Mouse (Mus musculus): ENCODE data around the gene 1700061G19Rik.

DNA sequence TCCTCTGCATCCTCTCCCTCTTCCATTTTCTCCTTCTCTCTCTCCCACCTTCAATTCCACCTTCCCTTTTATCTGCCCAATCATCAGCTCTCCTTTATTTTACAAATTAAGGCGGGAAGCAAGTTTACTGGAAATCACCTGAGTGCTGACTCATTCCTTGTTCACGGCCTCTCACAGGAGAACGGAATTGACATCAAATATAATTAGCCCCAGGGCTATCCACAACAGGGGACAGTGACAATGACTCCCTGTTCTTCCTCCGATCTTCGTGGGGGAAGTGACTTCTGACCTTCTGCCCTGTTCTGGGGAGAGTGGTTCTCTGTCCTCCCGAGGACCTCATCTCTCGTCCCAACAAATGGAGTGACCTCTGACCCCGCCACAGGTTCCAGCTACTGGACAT lies 1.7 kb downstream of the 1700061G19Rik start:
- TF ChIP-seq TCF12 (IDR thresholded peaks at IDR 0.05; ENCODE audit: low read depth, low read length) (no peak), ZMIZ1 (IDR thresholded peaks at IDR 0.05; ENCODE audit: low read depth, low read length) (no peak)

All from MEL (cell line).